Mouse (Mus musculus) ZHBTc4 (cell line): ENCODE results near the gene Emc7.
A peak's percentile ranks its signal among the peaks of the same experiment; 100 is the strongest.
"Not testable (repeated sequence)": the region's sequence is repeated elsewhere in the genome, so short reads cannot be mapped to it uniquely, and the experiment has no call there.

ENCODE experiments used
- DNase-seq: peaks from one replicate; pipeline ENCODE4 v3.0.0-alpha.2; 2011; ENCODE audit warnings: low read depth, low spot score

The Emc7 gene

DNA sequence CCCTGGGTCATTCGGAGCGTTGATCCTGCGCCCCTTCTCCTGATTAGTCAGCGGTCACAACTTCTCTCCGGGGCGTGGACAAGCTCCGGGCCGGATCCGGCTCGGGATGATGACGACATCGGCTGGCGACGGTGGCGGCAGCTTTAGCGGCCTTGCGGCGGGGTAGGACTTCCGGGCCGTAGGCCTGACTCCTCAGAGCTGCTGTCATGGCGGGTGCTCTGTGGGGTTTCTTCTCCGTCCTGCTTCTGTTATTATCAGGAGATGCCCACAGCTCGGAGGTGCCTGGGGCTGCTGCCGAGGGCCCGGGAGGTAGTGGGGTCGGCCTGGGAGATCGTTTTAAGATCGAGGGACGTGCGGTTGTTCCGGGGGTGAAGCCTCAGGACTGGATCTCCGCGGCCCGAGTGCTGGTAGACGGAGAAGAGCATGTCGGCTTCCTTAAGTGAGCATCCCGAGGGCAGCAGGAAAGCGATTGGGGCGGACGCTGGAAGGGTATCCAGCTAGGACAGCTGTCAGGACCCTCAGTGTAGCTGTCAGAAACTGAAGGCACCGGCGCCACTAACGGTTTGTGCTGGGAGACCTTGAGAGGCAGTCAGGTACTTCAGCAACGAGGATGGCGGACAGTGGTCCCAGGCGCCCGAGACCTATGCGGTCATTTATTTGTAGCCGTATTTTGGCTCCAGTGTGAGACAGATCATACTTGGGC lies at the start of gene Emc7:
Gene Emc7, plus strand, starts transcription at position 136 of the 703 bp plus-strand sequence.
- peak; percentile 97 for DNase-seq

DNA sequence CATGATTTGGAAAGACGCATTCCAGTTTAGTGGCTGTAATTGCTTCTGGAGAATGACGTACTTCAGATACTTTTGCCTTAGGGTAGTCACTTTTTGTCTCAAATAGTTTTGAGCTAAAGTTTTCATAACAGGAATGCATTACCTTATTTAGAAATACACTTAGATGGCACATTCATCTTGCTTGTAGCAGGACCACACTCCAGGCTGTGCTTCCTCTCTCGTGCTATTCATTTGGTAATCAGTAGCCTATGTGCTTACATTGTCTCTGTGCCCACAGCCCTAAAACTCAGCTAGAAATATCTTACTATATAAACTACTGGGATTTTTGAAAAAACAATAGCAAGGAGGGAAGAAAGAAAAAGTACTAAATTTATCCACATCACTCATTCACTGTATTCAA lies 47.8 kb upstream of the Emc7 start:
- DNase-seq: no peak

DNA sequence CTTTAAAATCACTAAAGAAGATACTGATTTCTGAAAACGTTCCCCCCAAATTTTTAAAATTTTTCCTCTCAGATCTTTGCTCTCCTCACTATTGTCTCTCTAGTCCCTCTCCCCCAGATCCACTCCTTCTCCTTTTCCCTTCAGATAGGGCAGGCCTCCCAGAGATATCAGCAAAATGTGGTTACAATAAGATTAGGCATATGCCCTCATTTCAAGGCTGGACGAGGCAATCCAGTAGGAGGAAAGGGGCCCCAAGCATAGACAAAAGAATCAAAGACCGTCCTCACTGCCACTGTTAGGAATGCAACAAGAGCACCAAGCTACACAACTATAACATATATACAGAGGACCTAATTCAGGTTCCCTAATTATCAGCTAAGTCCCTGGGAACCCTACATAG lies 29.5 kb upstream of the Emc7 start:
- DNase-seq: no peak

DNA sequence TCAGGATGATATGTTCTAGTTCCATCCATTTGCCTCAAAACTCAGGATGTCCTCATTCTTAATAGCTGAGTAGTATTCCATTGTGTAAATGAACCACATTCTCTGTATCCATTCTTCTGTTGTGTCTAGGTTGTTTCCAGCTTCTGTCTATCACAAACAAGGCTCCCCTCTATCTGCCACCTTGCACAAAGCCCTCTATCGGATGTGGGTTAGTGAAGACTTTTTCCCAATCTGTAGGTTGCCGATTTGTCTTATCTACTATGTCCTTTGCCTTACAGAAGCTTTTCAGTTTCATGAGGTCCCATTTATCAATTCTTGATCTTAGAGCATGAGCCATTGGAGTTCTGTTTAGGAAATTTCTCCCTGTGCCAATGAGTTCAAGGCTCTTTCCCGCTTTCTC lies 26.3 kb upstream of the Emc7 start:
- not testable (repeated sequence) for DNase-seq

DNA sequence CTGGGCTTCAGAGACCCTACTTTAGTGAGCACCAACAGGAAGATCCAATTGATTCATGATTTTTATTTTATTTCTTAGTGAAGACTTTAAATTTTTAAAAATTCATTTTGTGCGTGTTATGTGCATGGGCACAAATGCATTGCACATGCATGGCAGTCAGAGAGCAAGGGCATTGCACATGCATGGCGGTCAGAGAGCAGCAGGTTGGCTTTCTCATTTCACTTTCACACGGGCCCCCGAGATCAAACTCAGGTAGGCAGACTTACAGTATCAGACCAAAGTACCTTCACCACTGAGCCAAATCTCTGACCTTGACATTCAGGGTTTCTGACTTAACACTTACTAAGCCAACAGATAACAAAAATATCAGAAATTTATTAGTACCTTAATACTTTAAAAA lies 25.1 kb upstream of the Emc7 start:
- no peak for DNase-seq

DNA sequence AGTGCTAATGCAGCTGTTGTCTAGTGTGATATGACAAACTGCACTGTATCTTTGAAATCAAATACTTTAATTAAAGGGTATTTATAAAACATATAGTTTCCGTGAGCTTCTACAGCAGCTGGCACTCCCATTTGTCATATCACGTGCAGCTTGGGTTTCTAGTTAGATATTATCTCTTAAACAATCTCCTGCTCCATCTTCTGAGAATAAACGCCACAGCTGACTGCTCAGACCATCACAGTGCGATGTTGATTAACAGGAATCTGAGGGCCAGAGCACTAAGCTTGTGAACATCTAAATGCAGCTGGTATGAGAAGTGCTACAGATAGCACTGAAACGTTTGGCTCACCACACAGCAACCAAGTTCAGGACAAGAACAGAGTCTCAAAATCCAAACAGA lies 24.4 kb upstream of the Emc7 start:
- DNase-seq: no peak

DNA sequence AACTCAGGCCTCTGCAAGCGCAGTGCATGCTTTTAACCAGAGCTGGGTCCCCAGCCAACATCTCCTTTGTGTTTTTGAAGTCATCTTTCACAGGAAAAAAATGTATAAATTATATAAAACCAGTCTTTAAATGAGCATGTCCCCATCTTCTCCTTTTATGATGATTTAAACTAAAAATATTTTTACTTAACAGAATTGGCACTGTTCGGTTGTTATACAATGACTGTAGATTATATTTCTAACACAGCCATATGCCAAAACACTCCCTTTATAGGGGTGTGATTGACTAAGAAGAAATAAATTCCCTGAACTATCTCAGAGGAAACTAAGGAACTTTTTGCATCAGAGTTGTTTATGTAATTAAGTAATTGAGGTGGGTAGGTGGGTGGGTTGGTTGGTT lies 22.3 kb upstream of the Emc7 start:
- DNase-seq: no peak

DNA sequence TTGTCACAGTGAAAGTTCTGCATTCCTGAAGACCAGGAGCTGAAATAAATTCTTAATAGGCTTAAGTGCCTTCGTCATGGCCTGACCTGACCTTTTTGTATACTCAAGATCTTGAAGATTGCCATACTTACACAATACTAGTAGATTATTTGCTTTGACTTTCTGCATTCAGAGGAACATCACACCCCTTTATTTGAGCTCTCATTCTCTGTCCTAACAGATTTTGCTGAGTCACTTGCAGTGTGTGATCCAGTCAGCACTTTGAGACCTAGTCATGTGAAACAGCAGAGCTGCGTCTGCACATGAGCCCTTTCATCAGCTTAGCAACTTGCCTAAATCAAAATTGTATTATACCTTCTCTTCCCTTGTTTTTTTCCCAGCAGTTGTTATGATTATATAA lies 21.4 kb upstream of the Emc7 start:
- DNase-seq: peak; percentile 10

DNA sequence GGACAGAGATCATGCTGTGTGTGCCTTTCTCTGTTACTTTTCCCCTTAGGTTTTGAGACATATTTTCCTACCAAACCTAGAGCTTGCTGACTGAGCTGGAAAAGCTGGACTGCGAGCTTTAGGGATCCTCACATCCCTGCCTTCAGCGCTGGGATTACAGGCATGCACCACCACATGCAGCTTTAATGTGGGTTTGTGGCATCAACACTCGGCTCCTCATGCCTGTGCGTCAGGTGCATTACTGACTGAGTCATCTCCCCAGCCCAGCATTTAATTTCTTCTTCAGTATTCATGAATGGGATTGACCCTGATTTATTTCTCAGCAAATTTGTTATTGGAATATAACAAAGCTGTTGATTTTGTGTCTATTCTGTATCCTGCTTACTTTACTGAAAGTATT lies 18.5 kb upstream of the Emc7 start:
- DNase-seq: no peak

DNA sequence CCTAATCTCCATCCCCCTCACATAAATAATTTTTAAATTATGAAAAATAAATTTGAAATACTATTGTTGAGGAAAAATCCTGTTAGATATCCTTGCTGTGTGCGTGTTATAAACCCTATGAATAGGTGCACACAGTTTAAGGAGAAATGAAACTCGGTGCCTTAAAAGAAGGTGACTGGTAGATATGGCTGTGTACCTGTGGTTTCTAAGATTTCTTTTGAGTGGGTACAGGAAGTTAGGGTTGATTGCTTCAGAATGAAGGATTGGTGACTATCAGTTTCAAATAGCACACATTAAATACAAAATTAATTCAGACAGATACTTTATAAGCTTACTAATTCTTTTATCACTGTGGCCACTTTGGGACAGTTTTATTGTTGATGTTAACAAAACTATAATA lies 17.2 kb upstream of the Emc7 start:
- no peak for DNase-seq

DNA sequence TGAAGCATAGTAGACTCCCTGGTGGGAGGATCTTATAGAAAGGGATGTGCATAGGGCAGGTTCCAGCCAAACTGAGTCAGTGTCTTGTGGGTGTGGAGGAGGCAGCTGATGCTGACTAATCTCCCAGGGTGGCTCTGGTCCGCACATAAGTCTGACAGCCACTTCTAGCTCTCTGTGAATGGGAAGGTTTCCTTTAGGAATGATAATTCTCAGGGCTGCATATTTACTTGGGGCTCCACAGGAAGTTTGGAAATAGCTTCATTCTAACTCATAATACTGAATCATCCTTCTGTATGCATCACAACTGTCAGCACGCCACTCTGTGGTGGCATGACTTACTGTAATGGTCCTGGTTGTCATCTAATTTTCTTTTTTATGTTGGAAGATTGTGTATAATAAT lies 11.3 kb upstream of the Emc7 start:
- no peak for DNase-seq

DNA sequence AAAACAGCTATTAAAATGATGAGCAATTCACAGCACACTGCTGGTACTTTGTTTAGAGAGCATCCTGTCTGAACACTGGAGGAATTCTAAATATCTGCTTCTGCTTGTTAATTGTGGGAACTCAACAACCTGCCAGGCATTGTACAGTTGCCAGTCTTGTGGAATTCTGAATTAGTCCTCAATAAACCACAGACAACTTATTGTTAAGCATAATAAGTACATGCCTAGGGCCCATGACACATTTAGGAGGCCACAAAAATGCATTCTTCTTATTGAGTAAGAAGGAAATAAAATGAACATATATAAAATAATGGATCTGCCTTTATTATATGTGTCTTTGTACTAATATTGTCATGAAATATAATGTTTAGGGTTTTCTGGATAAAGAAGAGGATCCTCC lies 9.3 kb upstream of the Emc7 start:
- no peak for DNase-seq

DNA sequence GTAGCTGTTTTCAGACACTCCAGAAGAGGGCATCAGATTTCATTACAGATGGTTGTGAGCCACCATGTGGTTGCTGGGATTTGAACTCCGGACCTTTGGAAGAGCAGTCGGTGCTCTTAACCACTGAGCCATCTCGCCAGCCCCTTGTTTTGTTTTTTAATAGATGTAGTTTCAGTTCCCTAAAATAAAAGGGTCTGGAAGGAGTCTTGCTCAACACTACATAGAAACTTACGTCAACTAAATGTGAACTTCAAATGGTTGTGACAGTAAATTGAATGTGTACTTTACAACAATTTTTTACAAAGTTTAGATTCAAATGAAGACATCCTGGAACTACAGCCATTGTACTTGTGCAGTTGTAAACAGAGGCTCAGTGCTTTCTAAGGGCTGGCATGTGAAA lies 6.8 kb upstream of the Emc7 start:
- not testable (repeated sequence) for DNase-seq

DNA sequence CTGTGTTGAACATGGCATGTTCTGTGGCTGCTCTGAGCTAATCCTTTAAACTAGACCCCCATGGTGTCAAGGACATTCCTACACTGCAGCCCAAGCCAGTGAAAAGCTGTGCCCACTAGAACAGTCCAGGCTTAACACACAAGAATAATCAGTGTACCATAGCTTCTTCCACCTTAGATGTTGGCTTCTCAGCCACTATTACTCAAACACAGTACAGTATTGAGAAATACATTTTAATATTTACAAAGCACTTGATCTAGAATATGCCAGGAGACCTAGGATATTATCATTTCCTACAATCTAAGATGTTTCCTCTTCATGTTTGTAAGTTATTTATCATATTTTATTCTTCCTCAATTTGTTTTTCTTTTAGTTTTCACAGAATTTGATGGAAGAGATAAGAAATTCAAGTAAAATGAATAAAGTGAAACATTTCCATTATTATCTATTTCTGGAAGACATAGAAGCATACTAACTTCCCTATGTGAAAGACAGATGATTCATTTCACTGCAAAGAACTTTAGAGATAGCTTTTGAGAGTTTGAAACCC lies 6.2 kb upstream of the Emc7 start:
- peak; percentile 7 for DNase-seq

DNA sequence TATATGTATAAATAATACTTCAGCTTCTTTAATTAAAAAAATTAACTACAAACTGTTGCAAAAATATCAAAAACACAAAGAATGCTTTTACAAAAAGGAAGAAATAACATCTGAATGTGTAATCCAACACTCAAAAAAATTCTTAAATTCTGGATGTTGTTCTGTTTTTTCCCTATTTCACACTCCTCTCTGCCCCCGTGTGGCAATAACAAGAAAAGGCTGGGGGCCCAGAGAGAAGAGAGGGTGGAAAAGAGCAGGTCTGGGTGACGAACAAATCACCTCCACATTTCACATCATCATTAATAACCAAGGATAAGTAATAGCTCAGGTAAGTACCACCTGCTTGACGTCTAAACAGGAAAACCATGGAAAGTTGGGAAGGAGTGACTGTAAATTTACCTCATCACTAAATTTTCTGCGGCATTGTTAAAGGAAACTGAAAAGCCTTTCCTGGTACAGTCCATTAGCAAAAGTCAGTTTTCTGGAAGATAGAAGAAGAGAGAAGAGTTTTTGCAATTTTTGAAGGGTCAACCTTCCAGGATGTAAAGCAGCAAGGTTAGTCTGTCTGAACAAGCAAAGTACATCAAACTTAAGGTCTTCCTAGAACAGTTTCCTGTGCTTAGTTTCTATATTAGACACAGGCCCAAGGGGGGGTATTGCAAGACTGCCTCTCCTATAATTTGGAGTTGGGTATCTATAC lies 5.0 kb upstream of the Emc7 start:
- DNase-seq: peak; percentile 18

DNA sequence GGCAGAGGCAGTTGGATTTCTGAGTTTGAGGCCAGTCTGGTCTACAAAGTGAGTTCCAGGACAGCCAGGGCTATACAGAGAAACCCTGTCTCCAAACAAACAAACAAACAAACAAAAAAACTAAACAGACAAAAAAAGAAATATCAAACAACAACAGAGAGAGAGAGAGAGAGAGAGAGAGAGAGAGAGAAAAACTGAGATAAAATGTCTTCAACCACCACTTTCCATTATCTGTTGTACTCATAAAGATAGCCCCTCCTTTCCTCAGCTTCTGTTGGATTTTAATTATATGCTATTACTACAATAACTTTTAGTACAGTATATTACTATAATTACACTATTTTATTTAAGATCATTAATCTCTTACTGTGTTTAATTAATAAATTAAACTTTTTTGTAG lies 2.3 kb upstream of the Emc7 start:
- not testable (repeated sequence) for DNase-seq

DNA sequence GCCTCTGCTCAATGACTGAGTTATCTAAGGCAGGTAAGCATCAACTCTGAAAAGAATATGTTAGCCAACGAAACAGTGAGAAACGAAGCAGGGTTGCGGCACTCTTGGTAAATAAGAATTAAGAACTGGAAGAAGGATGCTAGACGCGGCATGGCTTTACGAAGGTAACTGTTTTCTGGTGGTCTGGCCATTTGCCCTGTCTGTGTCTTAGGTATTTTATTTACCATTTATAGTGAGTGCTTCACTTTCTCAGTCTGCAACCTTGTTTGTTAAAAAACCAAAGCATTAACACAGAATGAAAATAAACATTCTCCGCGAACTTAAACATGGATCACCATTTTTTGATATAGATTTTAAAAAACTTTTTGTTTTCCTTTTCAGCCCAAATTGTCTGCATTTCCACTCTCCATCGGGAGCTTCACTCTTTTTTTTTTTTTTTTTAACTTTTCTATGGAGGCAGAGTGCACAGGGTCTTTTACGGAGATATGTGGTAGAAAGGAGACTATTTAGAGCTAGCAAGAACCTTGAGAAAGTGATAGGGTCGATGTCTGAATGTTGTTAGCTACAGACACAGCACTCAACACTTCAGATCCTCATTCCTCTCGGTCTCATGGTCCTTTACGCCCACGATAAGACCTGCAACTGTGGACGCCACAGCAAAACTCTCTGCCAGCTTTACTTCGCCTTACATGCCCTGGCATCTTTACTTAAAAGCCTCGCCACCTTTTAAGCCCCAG lies 504 bp upstream of the Emc7 start:
- no peak for DNase-seq

DNA sequence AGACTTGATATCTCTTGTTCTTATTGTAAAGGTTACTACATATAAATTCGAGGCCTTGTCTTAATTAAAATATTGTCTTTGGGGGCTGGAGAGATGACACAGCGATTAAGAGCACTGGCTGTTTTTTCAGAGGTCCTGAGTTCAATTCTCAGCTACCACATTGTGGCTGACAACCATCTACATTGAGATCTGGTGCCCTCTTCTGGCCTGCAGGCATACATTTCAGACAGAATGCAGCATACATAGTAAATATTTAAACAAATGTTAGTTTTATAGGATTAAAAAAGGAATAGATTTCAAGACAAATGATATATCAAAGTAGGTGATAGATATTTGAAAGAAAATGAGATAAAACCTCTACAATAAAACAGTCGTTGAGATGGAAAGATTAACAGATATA lies 5.8 kb downstream of the Emc7 start:
- no peak for DNase-seq

DNA sequence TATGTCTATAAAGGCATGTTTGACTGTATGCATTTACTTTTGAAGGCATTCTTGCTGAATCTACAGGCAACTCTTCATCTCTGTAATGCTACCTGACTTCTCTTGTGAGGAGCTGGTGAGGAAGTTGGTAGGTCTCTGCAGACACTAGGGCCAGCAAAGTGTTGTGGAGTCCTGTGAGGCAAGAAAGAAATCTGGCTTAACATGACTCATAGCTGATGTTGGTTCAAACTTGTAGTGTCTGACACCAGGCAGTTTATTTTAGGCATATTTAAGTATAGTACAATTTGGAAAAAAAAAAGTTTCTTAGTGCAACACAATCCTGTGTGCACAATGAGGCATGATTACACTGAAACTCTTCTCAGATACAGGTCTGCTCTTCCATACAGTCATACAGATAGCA lies 14.7 kb downstream of the Emc7 start:
- DNase-seq: no peak

DNA sequence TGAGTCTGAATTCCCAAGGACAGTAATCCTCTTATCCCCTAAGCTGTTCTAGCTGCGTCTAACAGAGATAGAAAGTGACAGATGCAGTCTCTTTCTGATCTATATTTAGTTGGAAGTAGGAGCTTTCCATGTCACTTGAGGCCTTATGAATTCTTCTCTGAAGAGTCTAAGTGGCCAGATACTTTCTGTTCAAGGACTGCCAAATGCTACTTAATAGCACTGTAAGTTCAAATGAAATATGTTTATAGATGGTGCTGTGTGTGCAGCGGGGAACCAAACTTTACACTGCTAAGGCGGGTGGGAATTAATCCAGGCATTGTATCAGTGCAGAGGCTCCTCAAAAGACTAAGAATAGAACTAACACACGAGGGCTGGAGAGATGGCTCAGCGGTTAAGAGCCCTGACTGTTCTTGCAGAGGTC lies 16.2 kb downstream of the Emc7 start:
- DNase-seq: no peak

DNA sequence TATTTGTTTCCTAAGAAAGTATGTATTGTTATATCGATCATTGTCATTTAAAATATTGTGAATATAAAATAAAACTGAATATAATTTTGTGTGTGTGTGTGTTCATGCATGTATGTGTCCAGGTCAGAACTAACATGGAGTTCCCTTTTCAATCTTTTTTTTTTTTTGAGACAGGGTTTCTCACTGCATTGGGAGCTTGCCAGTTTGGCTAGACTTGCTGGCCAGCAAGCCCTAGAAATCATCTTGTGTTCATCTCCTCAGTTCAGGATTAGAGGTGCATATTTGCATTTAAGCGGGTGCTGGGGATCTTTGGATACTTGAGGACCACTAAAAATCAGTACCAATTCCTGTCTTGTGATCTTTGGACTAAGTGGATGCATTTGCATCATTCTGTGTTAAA lies 17.3 kb downstream of the Emc7 start:
- no peak for DNase-seq

DNA sequence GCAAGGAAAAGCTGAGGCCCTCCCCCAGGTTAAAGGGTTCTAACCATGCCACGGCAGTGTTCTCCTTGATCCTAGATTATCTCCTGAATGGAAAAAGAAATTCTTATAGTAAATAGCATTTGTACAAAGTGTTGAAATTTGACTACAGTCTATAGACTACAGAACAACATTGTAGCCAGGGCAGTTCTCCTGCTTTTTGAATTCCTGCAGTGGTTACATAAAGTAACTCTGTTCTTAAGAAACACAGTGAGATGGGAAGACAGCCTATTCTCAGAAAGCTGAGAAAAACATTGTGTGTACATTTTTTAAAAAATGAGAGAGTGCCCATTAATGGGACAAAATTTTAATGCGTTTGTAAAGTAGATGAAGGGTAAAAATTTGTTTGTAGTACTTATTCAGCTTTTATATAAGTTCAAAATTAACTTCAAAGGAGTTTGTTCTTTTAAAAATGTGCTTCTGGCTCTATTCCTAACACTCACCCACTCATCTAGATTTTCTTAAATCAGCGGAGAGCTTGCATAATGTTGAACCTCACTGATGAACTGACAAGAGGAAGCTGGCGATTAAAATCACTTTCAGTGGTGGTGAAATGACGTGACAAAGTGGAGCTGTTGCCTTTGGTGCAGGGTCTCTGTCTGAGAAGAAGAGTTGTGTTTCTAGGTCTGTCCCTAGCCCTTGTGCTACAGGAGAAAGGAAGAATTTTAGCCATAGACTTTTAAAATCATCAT lies 20.4 kb downstream of the Emc7 start:
- DNase-seq: no peak
